Mouse (Mus musculus) intestine, embryonic 16.5 days (tissue): Measurements from ENCODE around the gene Prf1. TPM values are rescaled to one million over a fixed set of nuclear protein-coding genes. Genes with fewer than 3 reads are reported as not detected.

Source experiments
- ATAC-seq: fragments of 200-750 bp; cut with Nextera tagmentation; 2 replicates; pipeline ENCODE4 v1.8.0; 2017; ENCODE audit warnings: moderate TSS enrichment, moderate library complexity
- H3K27ac ChIP-seq: fragments of 300-500 bp; sonication (generic); 2 replicates; pipeline ENCODE4 v1.5.1; 2014; ENCODE audit warnings: mild to moderate bottlenecking, low read length
- H3K27me3 ChIP-seq: fragments of 300-500 bp; sonication (generic); replicated peaks from 2 replicates; pipeline ENCODE4 v1.6.1; 2014; ENCODE audit warnings: low read length, control low read depth, mixed read lengths; ENCODE audit not compliant: control insufficient read depth, insufficient read depth
- H3K36me3 ChIP-seq: fragments of 300-500 bp; sonication (generic); 2 replicates; pipeline ENCODE4 v1.6.1; 2014; ENCODE audit warnings: low read length, control low read depth; ENCODE audit not compliant: control insufficient read depth, insufficient read depth
- H3K4me1 ChIP-seq: fragments of 300-500 bp; sonication (generic); 2 replicates; pipeline ENCODE4 v1.6.1; 2014; ENCODE audit warnings: low read length, control low read depth, mixed read lengths; ENCODE audit not compliant: control insufficient read depth, insufficient read depth
- H3K4me2 ChIP-seq: fragments of 300-500 bp; sonication (generic); 2 replicates; pipeline ENCODE4 v1.6.1; 2014; ENCODE audit warnings: low read depth, low read length, control low read depth
- H3K4me3 ChIP-seq: fragments of 300-500 bp; sonication (generic); 2 replicates; pipeline ENCODE4 v1.5.1; 2014; ENCODE audit warnings: mild to moderate bottlenecking, low read length
- H3K9ac ChIP-seq: fragments of 300-500 bp; sonication (generic); 2 replicates; pipeline ENCODE4 v1.6.1; 2014; ENCODE audit warnings: low read depth, low read length
- H3K9me3 ChIP-seq: fragments of 300-500 bp; sonication (generic); 2 replicates; pipeline ENCODE4 v1.6.1; 2016; ENCODE audit warnings: low read length, control low read depth; ENCODE audit not compliant: control insufficient read depth
- WGBS: fragments of 180-500 bp; shearing (Covaris S2); extraction: QIAGEN DNeasy Blood & Tissue Kit; methylation state at CpG from one replicate; pipeline ENCODE4 v1.1.7; 2014; 5-methylcytosine and 5-hydroxymethylcytosine counted together
- polyA plus RNA-seq: library from polyadenylated mRNA; unstranded; fragments of >200 nt; fragmentation: Nextera tagmentation; extraction: Ambion mirVana; gene quantifications from 2 replicates; pipeline ENCODE4 v1.2.1, GENCODE M21; 2015

The Prf1 gene
- polyA plus RNA-seq, 1 experiment from 2014 or later = 0.06 TPM

GRCm38 (mm10) chr10:61341045-61341444 lies 43.4 kb downstream of the Prf1 start:
- no peaks in the 10 kb centered on the region for H3K27me3 ChIP-seq
- no peak overlapping the region for H3K9ac ChIP-seq
- H3K9me3 ChIP-seq = no peaks in the 10 kb centered on the region
- no peak overlapping the region for H3K4me2 ChIP-seq
- no peak overlapping the region for H3K4me3 ChIP-seq
- no peak for ATAC-seq
- no peaks in the 10 kb centered on the region for H3K36me3 ChIP-seq
- peaks cover 4% of the 10 kb centered on the region for H3K4me1 ChIP-seq
- 87% methylated on average over 5 of the region's 5 CpGs for WGBS
- no peak overlapping the region for H3K27ac ChIP-seq

GRCm38 (mm10) chr10:61341557-61341956 lies 43.9 kb downstream of the Prf1 start:
- H3K27me3 ChIP-seq = no peaks in the 10 kb centered on the region
- peak; percentile 29; the same call in 1 of the 2 replicates for ATAC-seq
- no peaks in the 10 kb centered on the region for H3K9me3 ChIP-seq
- H3K4me2 ChIP-seq = no peak overlapping the region
- H3K4me1 ChIP-seq = peaks cover 9% of the 10 kb centered on the region
- no peak overlapping the region for H3K4me3 ChIP-seq
- no peak overlapping the region for H3K9ac ChIP-seq
- WGBS = 68% methylated on average over 6 of the region's 6 CpGs
- no peak overlapping the region for H3K27ac ChIP-seq
- no peaks in the 10 kb centered on the region for H3K36me3 ChIP-seq

GRCm38 (mm10) chr10:61342750-61343149 lies 45.1 kb downstream of the Prf1 start:
- Histone ChIP-seq H3K4me3 (no peak overlapping the region), H3K36me3 (no peaks in the 10 kb centered on the region), H3K27me3 (no peaks in the 10 kb centered on the region), H3K9me3 (no peaks in the 10 kb centered on the region), H3K4me1 (peaks cover 15% of the 10 kb centered on the region), H3K4me2 (no peak overlapping the region), H3K27ac (no peak overlapping the region), H3K9ac (no peak overlapping the region)
- WGBS = 91% methylated on average over 13 of the region's 13 CpGs
- ATAC-seq = no peak

GRCm38 (mm10) chr10:61343950-61344349 lies 46.3 kb downstream of the Prf1 start:
- no peak overlapping the region for H3K4me2 ChIP-seq
- H3K4me3 ChIP-seq = no peak overlapping the region
- ATAC-seq = no peak
- peaks cover 15% of the 10 kb centered on the region for H3K4me1 ChIP-seq
- no peaks in the 10 kb centered on the region for H3K9me3 ChIP-seq
- peaks cover 2% of the 10 kb centered on the region for H3K36me3 ChIP-seq
- 72% methylated on average over 8 of the region's 8 CpGs for WGBS
- no peaks in the 10 kb centered on the region for H3K27me3 ChIP-seq
- no peak overlapping the region for H3K27ac ChIP-seq
- H3K9ac ChIP-seq = no peak overlapping the region

- peaks cover 15% of the 10 kb centered on the region for H3K4me1 ChIP-seq
- ATAC-seq = no peak
- H3K4me3 ChIP-seq = no peak overlapping the region
- WGBS = 80% methylated on average over 8 of the region's 8 CpGs
- no peak overlapping the region for H3K4me2 ChIP-seq
- no peak overlapping the region for H3K27ac ChIP-seq
- no peak overlapping the region for H3K9ac ChIP-seq
- H3K9me3 ChIP-seq = no peaks in the 10 kb centered on the region
- H3K36me3 ChIP-seq = peaks cover 5% of the 10 kb centered on the region
- H3K27me3 ChIP-seq = no peaks in the 10 kb centered on the region
These were observed 47.5 kb downstream of the Prf1 start for GRCm38 (mm10) chr10:61345179-61345578.

GRCm38 (mm10) chr10:61346374-61346773 lies 48.7 kb downstream of the Prf1 start:
- H3K27ac ChIP-seq = peak overlapping the region; percentile 45
- WGBS = 13% methylated on average over 10 of the region's 10 CpGs
- ATAC-seq = peak; percentile 26

GRCm38 (mm10) chr10:61351216-61351615 lies 53.6 kb downstream of the Prf1 start:
- ATAC-seq = no peak
- H3K4me3 ChIP-seq = no peak overlapping the region
- H3K36me3 ChIP-seq = peaks cover 10% of the 10 kb centered on the region
- no peak overlapping the region for H3K27ac ChIP-seq
- 72% methylated on average over 4 of the region's 4 CpGs for WGBS
- H3K9ac ChIP-seq = no peak overlapping the region
- H3K4me2 ChIP-seq = no peak overlapping the region
- H3K4me1 ChIP-seq = peaks cover 9% of the 10 kb centered on the region
- H3K9me3 ChIP-seq = no peaks in the 10 kb centered on the region
- no peaks in the 10 kb centered on the region for H3K27me3 ChIP-seq

More at GRCm38 (mm10) chr10:61346374-61346773, 48.7 kb downstream of the Prf1 start:
- Histone ChIP-seq H3K27me3 (no peaks in the 10 kb centered on the region), H3K4me2 (no peak overlapping the region), H3K4me3 (no peak overlapping the region), H3K9me3 (no peaks in the 10 kb centered on the region), H3K9ac (peak overlapping the region; percentile 40; the same call in 1 of the 2 replicates), H3K36me3 (peaks cover 10% of the 10 kb centered on the region), H3K4me1 (peaks cover 15% of the 10 kb centered on the region)

Other genes with a start within 250 kb of the Prf1 start
- gene Pcbd1, start 208.5 kb upstream of the Prf1 start, polyA plus RNA-seq = 246 and 248 TPM in 2 replicates
- gene Sgpl1, start 150.1 kb upstream of the Prf1 start, polyA plus RNA-seq = 110 and 147 TPM in 2 replicates
- not detected in 2 replicates for gene Tbata, start 125.9 kb upstream of the Prf1 start, polyA plus RNA-seq
- gene Adamts14, start 24.4 kb upstream of the Prf1 start, polyA plus RNA-seq = 0.75 TPM in 2 replicates
- 13.2 and 15.0 TPM in 2 replicates for gene Pald1, start 85.7 kb downstream of the Prf1 start, polyA plus RNA-seq
- gene Nodal, start 120.1 kb downstream of the Prf1 start, polyA plus RNA-seq = 0.15 and 0.16 TPM in 2 replicates
- gene Eif4ebp2, start 154.8 kb downstream of the Prf1 start, polyA plus RNA-seq = 59.6 and 64.1 TPM in 2 replicates
- 5.8 TPM in 2 replicates for gene Lrrc20, start 178.0 kb downstream of the Prf1 start, polyA plus RNA-seq